Mouse (Mus musculus): ENCODE results near the gene Znfx1.

DNA sequence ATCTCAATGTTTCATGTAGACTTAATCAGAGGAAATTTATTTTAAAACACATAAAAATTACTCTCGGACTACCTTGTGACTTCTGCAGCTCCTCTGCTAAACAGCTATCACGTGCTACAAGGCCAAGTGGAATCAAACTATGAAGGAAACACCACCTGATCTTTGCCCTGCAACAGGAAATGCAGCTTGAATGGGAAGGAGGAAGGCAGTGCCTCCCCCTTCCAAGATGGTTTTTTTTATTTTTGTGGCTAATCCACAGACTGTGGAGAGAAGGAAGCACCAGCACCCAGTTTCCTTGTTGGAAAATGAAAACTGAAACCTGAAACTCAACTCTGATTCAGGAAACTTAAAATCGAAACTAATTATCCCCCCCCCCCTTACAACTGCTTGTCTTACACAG, 4.6 kb downstream of the Znfx1 start:
- no peak for TF ChIP-seq CTCF (IDR thresholded peaks at IDR 0.05; ENCODE audit: low read depth)
- no peak for TF ChIP-seq EP300 (optimal IDR thresholded peaks at IDR 0.05)

Measured in stomach, postnatal 0 days (tissue).